Mouse (Mus musculus) liver (tissue): ENCODE data around the gene Gm3488.
"Not testable (repeated sequence)": the region's sequence is repeated elsewhere in the genome, so short reads cannot be mapped to it uniquely, and the experiment has no call there.

Experiments used
- DNase-seq: peaks from one replicate; pipeline ENCODE4 v3.0.0-alpha.2; 2020; ENCODE audit warnings: mixed read lengths

The Gm3488 gene

GRCm38 (mm10) chr14:5501374-5501773, at the start of gene Gm3488:
Gene Gm3488 (plus strand): TSS chr14:5501674.
- DNase-seq, result not testable (repeated sequence)

DNA sequence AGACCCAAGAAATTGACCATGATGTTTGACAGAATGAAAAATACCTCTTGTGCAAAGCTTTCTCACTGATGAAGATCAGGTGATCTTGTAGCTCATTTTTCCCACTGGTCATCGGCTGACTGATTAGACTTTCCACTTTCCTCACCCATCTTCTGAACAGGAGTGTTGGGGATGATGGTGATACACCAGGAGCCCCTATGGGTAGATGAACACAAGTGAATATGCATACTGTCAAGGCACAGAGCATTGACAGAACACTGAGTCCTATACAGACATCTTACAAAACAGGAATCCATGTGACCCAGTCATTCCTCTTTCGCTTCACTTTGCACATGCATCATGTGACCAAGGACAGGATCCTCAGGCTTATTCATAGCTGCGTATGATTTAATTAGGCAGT, 46.1 kb upstream of the Gm3488 start, which contains the start of gene Gm3194:
Gene Gm3194, minus strand, starts transcription at position 101 of the 400 bp plus-strand sequence.
- not testable (repeated sequence) for DNase-seq

DNA sequence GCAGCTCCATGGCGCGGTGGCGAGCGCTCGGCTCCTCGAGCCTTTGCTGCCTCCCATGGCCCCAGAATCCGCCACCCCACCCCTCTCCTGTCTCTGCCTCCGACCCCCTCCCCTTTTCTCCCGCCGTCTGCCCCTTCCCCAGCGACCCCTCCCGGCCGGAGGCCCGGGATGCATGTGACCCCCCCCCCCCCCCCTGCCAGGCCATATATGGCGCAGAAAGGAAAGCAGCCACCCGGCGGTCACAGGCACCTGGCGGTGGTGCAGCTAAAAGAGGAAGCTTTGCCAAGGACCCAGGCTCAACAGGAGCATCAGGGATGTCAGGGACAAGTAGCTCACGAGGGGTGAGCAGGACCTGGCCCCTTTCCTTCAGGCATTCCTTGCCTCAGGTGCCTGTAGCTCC, 41.0 kb upstream of the Gm3488 start:
- DNase-seq, result not testable (repeated sequence)

DNA sequence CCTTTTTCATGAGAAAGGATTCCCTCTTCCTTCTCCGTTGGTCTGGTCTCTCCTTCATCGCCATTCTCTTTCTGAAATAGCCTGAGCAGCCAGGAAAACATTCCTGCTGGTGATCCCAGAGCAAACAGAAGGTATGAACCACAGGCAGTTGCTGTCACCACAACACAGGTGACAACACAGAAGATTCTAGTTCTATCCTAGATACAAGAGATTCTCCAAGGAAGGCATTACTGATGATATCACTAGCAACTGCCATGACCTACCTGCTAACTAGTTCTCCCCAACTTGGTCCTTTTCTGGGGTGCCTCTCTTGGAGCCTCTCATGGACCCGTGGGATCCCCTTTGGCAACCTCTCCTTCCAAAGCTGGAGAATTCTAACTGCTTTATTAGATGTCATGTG, 23.7 kb upstream of the Gm3488 start, which contains the start of gene Gm8246:
Gene Gm8246, minus strand, starts transcription at position 101 of the 400 bp plus-strand sequence.
- not testable (repeated sequence) for DNase-seq

- DNase-seq, result not testable (repeated sequence)
These were observed 17.6 kb upstream of the Gm3488 start, which contains the start of gene Gm3187 for GRCm38 (mm10) chr14:5483907-5484306. Gene Gm3187 (plus strand): TSS chr14:5484207.

GRCm38 (mm10) chr14:5538196-5538595, 36.7 kb downstream of the Gm3488 start, which contains the start of gene Gm3532:
Gene Gm3532 (plus strand): TSS chr14:5538496.
- DNase-seq, result not testable (repeated sequence)
